Mouse (Mus musculus) embryonic facial prominence, embryonic 11.5 days (tissue): ENCODE data around the gene Tceanc2. TPM values are rescaled to one million over a fixed set of nuclear protein-coding genes. Genes with fewer than 3 reads are reported as not detected.

Source experiments
- ATAC-seq: fragments of 200-750 bp; cut with Nextera tagmentation; replicated peaks from 2 replicates; pipeline ENCODE4 v1.8.0; 2017; ENCODE audit warnings: low read depth; ENCODE audit not compliant: insufficient number of reproducible peaks, low FRiP score, low TSS enrichment
- DNase-seq: peaks from one replicate; pipeline ENCODE4 v3.0.0-alpha.2; 2015; ENCODE audit warnings: low spot score
- H3K27ac ChIP-seq: fragments of 300-500 bp; sonication (generic); replicated peaks from 2 replicates; pipeline ENCODE4 v1.5.1; 2014; ENCODE audit warnings: mild to moderate bottlenecking, low read depth, low read length, control low read depth
- H3K27me3 ChIP-seq: fragments of 300-500 bp; sonication (generic); 2 replicates; pipeline ENCODE4 v1.6.1; 2014; ENCODE audit warnings: mild to moderate bottlenecking, low read length, moderate library complexity, mixed read lengths; ENCODE audit not compliant: control insufficient read depth, insufficient read depth
- H3K36me3 ChIP-seq: fragments of 300-500 bp; sonication (generic); replicated peaks from 2 replicates; pipeline ENCODE4 v1.6.1; 2014; ENCODE audit warnings: low read depth, mild to moderate bottlenecking, low read length, moderate library complexity, mixed read lengths; ENCODE audit not compliant: control insufficient read depth, insufficient read depth
- H3K4me1 ChIP-seq: fragments of 300-500 bp; sonication (generic); 2 replicates; pipeline ENCODE4 v1.6.1; 2014; ENCODE audit warnings: low read length, mixed read lengths; ENCODE audit not compliant: control insufficient read depth, insufficient read depth
- H3K4me2 ChIP-seq: fragments of 300-500 bp; sonication (generic); 2 replicates; pipeline ENCODE4 v1.6.1; 2014; ENCODE audit warnings: low read depth, mild to moderate bottlenecking, control low read depth, low read length, moderate library complexity
- H3K4me3 ChIP-seq: fragments of 300-500 bp; sonication (generic); 2 replicates; pipeline ENCODE4 v1.5.1; 2014; ENCODE audit warnings: low read depth, low read length, control low read depth
- H3K9ac ChIP-seq: fragments of 300-500 bp; sonication (generic); replicated peaks from 2 replicates; pipeline ENCODE4 v1.6.1; 2014; ENCODE audit warnings: mild to moderate bottlenecking, control low read depth, low read length
- H3K9me3 ChIP-seq: fragments of 300-500 bp; sonication (generic); replicated peaks from 2 replicates; pipeline ENCODE4 v1.6.1; 2016; ENCODE audit warnings: mild to moderate bottlenecking, low read length, inconsistent platforms, mixed read lengths; ENCODE audit not compliant: control insufficient read depth
- WGBS: fragments of 180-500 bp; shearing (Covaris S2); extraction: QIAGEN DNeasy Blood & Tissue Kit; methylation state at CpG from one replicate; pipeline ENCODE4 v1.1.7; 2014; 5-methylcytosine and 5-hydroxymethylcytosine counted together
- polyA plus RNA-seq: library from polyadenylated mRNA; unstranded; fragments of >200 nt; fragmentation: Nextera tagmentation; extraction: Ambion mirVana; gene quantifications from 2 replicates; pipeline ENCODE4 v1.2.1, GENCODE M21; 2014

Tceanc2 gene
- polyA plus RNA-seq, 1 experiment from 2014 or later, result 29.8 TPM

GRCm38 (mm10) chr4:107102220-107102619 lies 76.7 kb downstream of the Tceanc2 start:
- Histone ChIP-seq H3K27ac (no peak overlapping the region), H3K9me3 (no peaks in the 10 kb centered on the region), H3K27me3 (no peaks in the 10 kb centered on the region), H3K4me3 (no peak overlapping the region), H3K4me1 (no peaks in the 10 kb centered on the region; the same call in 1 of the 2 replicates), H3K9ac (no peak overlapping the region), H3K36me3 (no peaks in the 10 kb centered on the region), H3K4me2 (no peak overlapping the region)
- DNase-seq, result no peak
- ATAC-seq, result no peak
- WGBS, result 65% methylated on average over 8 of the region's 8 CpGs

GRCm38 (mm10) chr4:107098791-107099525 lies 80.0 kb downstream of the Tceanc2 start:
- WGBS, result 72% methylated on average over 17 of the region's 17 CpGs
- no peak for ATAC-seq
- Histone ChIP-seq H3K4me2 (no peak overlapping the region), H3K4me1 (no peaks in the 10 kb centered on the region; the same call in 1 of the 2 replicates), H3K4me3 (no peak overlapping the region), H3K9ac (no peak overlapping the region), H3K36me3 (no peaks in the 10 kb centered on the region), H3K9me3 (no peaks in the 10 kb centered on the region), H3K27me3 (no peaks in the 10 kb centered on the region), H3K27ac (no peak overlapping the region)
- DNase-seq, result no peak

- Histone ChIP-seq H3K4me3 (no peak overlapping the region), H3K9ac (no peak overlapping the region), H3K27ac (no peak overlapping the region), H3K4me2 (no peak overlapping the region), H3K27me3 (no peaks in the 10 kb centered on the region), H3K4me1 (no peaks in the 10 kb centered on the region; the same call in 1 of the 2 replicates), H3K36me3 (no peaks in the 10 kb centered on the region), H3K9me3 (no peaks in the 10 kb centered on the region)
- WGBS, result 57% methylated on average over 10 of the region's 10 CpGs
- ATAC-seq (no peak), DNase-seq (no peak)
Measured at GRCm38 (mm10) chr4:107098375-107098774, 80.5 kb downstream of the Tceanc2 start.

- no peaks in the 10 kb centered on the region for H3K36me3 ChIP-seq
- H3K4me3 ChIP-seq, result no peak overlapping the region
- H3K9me3 ChIP-seq, result no peaks in the 10 kb centered on the region
- DNase-seq (no peak), ATAC-seq (no peak)
- no peak overlapping the region for H3K4me2 ChIP-seq
- 58% methylated on average over 15 of the region's 15 CpGs for WGBS
- H3K27ac ChIP-seq, result no peak overlapping the region
- H3K4me1 ChIP-seq, result no peaks in the 10 kb centered on the region; the same call in 1 of the 2 replicates
- H3K9ac ChIP-seq, result no peak overlapping the region
- H3K27me3 ChIP-seq, result no peaks in the 10 kb centered on the region
Measured at GRCm38 (mm10) chr4:107097871-107098270, 81.0 kb downstream of the Tceanc2 start.

- Histone ChIP-seq H3K9ac (peak within 1 kb of the TSS; percentile 27; the same call in 1 of the 2 replicates), H3K27me3 (no peaks in the 10 kb centered on the region), H3K4me3 (no peak within 1 kb of the TSS), H3K9me3 (no peaks in the 10 kb centered on the region), H3K4me2 (no peak within 1 kb of the TSS), H3K27ac (0 out of 2 replicates have a peak within 1 kb of the TSS, but pooled peaks have one; percentile 32), H3K36me3 (no peaks in the 10 kb centered on the region), H3K4me1 (no peaks in the 10 kb centered on the region; the same call in 1 of the 2 replicates)
- DNase-seq (no peak), ATAC-seq (no peak)
- WGBS, result 52% methylated on average over 16 of the region's 16 CpGs
Measured at GRCm38 (mm10) chr4:107096841-107097373, 82.0 kb downstream of the Tceanc2 start, which contains the start of gene Cdcp2. Cdcp2 (plus strand) TSS chr4:107096891.

GRCm38 (mm10) chr4:107096043-107096442 lies 82.9 kb downstream of the Tceanc2 start:
- no peak overlapping the region for H3K4me2 ChIP-seq
- no peaks in the 10 kb centered on the region for H3K27me3 ChIP-seq
- no peak overlapping the region for H3K4me3 ChIP-seq
- no peak overlapping the region for H3K9ac ChIP-seq
- H3K36me3 ChIP-seq, result no peaks in the 10 kb centered on the region
- WGBS, result 33% methylated on average over 6 of the region's 6 CpGs
- ATAC-seq, result no peak
- no peak overlapping the region for H3K27ac ChIP-seq
- no peak for DNase-seq
- no peaks in the 10 kb centered on the region for H3K9me3 ChIP-seq
- H3K4me1 ChIP-seq, result no peaks in the 10 kb centered on the region; the same call in 1 of the 2 replicates

- 53% methylated on average over 16 of the region's 16 CpGs for WGBS
- no peaks in the 10 kb centered on the region for H3K36me3 ChIP-seq
- H3K27ac ChIP-seq, result no peak overlapping the region
- ATAC-seq, result no peak
- no peak overlapping the region for H3K4me2 ChIP-seq
- no peak overlapping the region for H3K9ac ChIP-seq
- DNase-seq, result peak; percentile 79
- no peak overlapping the region for H3K4me3 ChIP-seq
- no peaks in the 10 kb centered on the region for H3K27me3 ChIP-seq
- no peaks in the 10 kb centered on the region for H3K9me3 ChIP-seq
- no peaks in the 10 kb centered on the region; the same call in 1 of the 2 replicates for H3K4me1 ChIP-seq
Measured at GRCm38 (mm10) chr4:107094484-107095187, 84.3 kb downstream of the Tceanc2 start.

GRCm38 (mm10) chr4:107091696-107092095 lies 87.2 kb downstream of the Tceanc2 start:
- Histone ChIP-seq H3K4me2 (no peak overlapping the region), H3K4me3 (no peak overlapping the region), H3K4me1 (no peaks in the 10 kb centered on the region), H3K9me3 (no peaks in the 10 kb centered on the region), H3K27me3 (no peaks in the 10 kb centered on the region), H3K9ac (no peak overlapping the region), H3K36me3 (no peaks in the 10 kb centered on the region), H3K27ac (no peak overlapping the region)
- DNase-seq (no peak), ATAC-seq (no peak)
- WGBS, result 82% methylated on average over 14 of the region's 14 CpGs
